Mouse (Mus musculus) heart, embryonic 12.5 days (tissue): ENCODE measurements at regions not wholly inside any gene's neighbourhood (a gene's known extent, or its start where the extent isn't known, plus 50 kb on each side); places are given as distances from the start of the nearest gene placed in this dataset.

Experiments used
- ATAC-seq: fragments of 200-750 bp; cut with Nextera tagmentation; 2 replicates; pipeline ENCODE4 v1.8.0; 2017; ENCODE audit warnings: moderate TSS enrichment, moderate library complexity; ENCODE audit not compliant: insufficient number of reproducible peaks, low FRiP score
- H3K27ac ChIP-seq: fragments of 300-500 bp; sonication (generic); 2 replicates; pipeline ENCODE4 v1.5.1; 2016; ENCODE audit warnings: mild to moderate bottlenecking, moderate library complexity; ENCODE audit not compliant: poor library complexity, severe bottlenecking
- H3K27me3 ChIP-seq: fragments of 300-500 bp; sonication (generic); replicated peaks from 2 replicates; pipeline ENCODE4 v1.6.1; 2016; ENCODE audit warnings: mild to moderate bottlenecking, moderate library complexity
- H3K36me3 ChIP-seq: fragments of 300-500 bp; sonication (generic); 2 replicates; pipeline ENCODE4 v1.6.1; 2016; ENCODE audit warnings: mild to moderate bottlenecking, moderate library complexity
- H3K4me1 ChIP-seq: fragments of 300-500 bp; sonication (generic); replicated peaks from 2 replicates; pipeline ENCODE4 v1.6.1; 2016; ENCODE audit warnings: mild to moderate bottlenecking
- H3K4me2 ChIP-seq: fragments of 300-500 bp; sonication (generic); 2 replicates; pipeline ENCODE4 v1.6.1; 2016; ENCODE audit warnings: mild to moderate bottlenecking, moderate library complexity
- H3K4me3 ChIP-seq: fragments of 300-500 bp; sonication (generic); 2 replicates; pipeline ENCODE4 v1.5.1; 2016; ENCODE audit warnings: mild to moderate bottlenecking
- H3K9ac ChIP-seq: fragments of 300-500 bp; sonication (generic); 2 replicates; pipeline ENCODE4 v1.6.1; 2016; ENCODE audit warnings: mild to moderate bottlenecking, moderate library complexity
- H3K9me3 ChIP-seq: fragments of 300-500 bp; sonication (generic); replicated peaks from 2 replicates; pipeline ENCODE4 v1.6.1; 2016; ENCODE audit warnings: mild to moderate bottlenecking, moderate library complexity
- WGBS: fragments of 180-500 bp; shearing (Covaris S2); methylation state at CpG from one replicate; pipeline ENCODE4 v1.1.7; 2016; 5-methylcytosine and 5-hydroxymethylcytosine counted together

DNA sequence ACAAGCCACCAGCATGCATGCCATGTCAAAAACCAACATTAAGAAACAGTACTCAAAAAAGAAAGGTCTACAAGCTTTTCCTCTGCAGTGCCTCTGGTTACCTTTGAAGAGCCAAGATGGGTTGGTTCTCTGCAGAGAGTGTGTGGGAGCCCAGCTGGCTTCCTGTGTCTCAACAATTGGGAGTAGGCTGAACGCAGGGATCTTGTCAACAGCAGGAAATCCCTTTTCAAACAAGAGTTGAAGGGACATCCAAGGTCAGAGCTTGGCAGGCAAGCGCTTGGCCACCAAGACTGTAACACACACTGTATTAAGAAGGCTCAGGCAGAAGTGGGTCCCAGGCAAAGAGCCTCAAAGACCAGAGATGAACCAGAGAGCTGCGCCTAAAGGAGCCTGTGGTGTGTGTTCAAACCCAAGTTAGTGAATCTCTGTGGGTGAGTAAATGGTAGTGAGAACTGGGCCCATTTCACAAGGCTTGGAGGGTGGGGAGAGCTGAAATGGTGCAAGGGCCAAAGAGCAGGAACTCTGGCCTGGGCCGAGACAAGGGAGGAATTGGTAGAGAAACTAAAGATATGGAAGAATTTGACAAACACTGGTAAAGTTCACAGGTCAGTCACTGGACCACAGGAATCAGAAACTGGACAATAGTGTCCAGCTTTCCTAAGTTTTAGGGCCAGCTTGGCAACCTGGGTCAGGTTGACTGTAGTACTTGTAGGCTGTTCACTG, 357.0 kb downstream of the Gm49356 start:
- no peak overlapping the region for H3K9ac ChIP-seq
- no peaks in the 10 kb centered on the region for H3K27me3 ChIP-seq
- no peaks in the 10 kb centered on the region for H3K4me1 ChIP-seq
- H3K27ac ChIP-seq: no peak overlapping the region
- no peak overlapping the region for H3K4me3 ChIP-seq
- 53% methylated on average over 4 of the region's 4 CpGs for WGBS
- H3K9me3 ChIP-seq: no peaks in the 10 kb centered on the region
- H3K36me3 ChIP-seq: no peaks in the 10 kb centered on the region
- 0 out of 2 replicates have a peak, but pooled peaks have one; percentile 39 for ATAC-seq
- H3K4me2 ChIP-seq: no peak overlapping the region

- no peaks in the 10 kb centered on the region for H3K9me3 ChIP-seq
- H3K27ac ChIP-seq: no peak overlapping the region
- H3K9ac ChIP-seq: no peak overlapping the region
- H3K4me1 ChIP-seq: no peaks in the 10 kb centered on the region
- H3K4me2 ChIP-seq: no peak overlapping the region
- H3K4me3 ChIP-seq: no peak overlapping the region
- WGBS: 62% methylated on average over 9 of the region's 12 CpGs
- no peaks in the 10 kb centered on the region for H3K27me3 ChIP-seq
- no peaks in the 10 kb centered on the region for H3K36me3 ChIP-seq
- ATAC-seq: peak; percentile 66
Observed at GRCm38 (mm10) chr15:59248477-59249260, 359.6 kb downstream of the Gm49356 start.

- Histone ChIP-seq H3K9ac (no peak overlapping the region), H3K4me2 (no peak overlapping the region), H3K36me3 (no peaks in the 10 kb centered on the region), H3K4me1 (peaks cover 9% of the 10 kb centered on the region; the same call in 1 of the 2 replicates), H3K27ac (no peak overlapping the region), H3K4me3 (no peak overlapping the region), H3K27me3 (0 out of 2 replicates have a peak, but pooled peaks cover 8% of the 10 kb centered on the region), H3K9me3 (no peaks in the 10 kb centered on the region)
- 65% methylated on average over 1 of the region's 1 CpGs for WGBS
- ATAC-seq: no peak
Observed at GRCm38 (mm10) chr15:59261380-59261779, 372.3 kb downstream of the Gm49356 start.

- Histone ChIP-seq H3K4me1 (peaks cover 9% of the 10 kb centered on the region; the same call in 1 of the 2 replicates), H3K9ac (no peak overlapping the region), H3K9me3 (no peaks in the 10 kb centered on the region), H3K36me3 (no peaks in the 10 kb centered on the region), H3K4me2 (no peak overlapping the region), H3K27ac (no peak overlapping the region), H3K27me3 (0 out of 2 replicates have a peak, but pooled peaks cover 8% of the 10 kb centered on the region), H3K4me3 (no peak overlapping the region)
- ATAC-seq: no peak
- WGBS: 69% methylated on average over 2 of the region's 2 CpGs
Observed at GRCm38 (mm10) chr15:59262380-59262779, 373.3 kb downstream of the Gm49356 start.

DNA sequence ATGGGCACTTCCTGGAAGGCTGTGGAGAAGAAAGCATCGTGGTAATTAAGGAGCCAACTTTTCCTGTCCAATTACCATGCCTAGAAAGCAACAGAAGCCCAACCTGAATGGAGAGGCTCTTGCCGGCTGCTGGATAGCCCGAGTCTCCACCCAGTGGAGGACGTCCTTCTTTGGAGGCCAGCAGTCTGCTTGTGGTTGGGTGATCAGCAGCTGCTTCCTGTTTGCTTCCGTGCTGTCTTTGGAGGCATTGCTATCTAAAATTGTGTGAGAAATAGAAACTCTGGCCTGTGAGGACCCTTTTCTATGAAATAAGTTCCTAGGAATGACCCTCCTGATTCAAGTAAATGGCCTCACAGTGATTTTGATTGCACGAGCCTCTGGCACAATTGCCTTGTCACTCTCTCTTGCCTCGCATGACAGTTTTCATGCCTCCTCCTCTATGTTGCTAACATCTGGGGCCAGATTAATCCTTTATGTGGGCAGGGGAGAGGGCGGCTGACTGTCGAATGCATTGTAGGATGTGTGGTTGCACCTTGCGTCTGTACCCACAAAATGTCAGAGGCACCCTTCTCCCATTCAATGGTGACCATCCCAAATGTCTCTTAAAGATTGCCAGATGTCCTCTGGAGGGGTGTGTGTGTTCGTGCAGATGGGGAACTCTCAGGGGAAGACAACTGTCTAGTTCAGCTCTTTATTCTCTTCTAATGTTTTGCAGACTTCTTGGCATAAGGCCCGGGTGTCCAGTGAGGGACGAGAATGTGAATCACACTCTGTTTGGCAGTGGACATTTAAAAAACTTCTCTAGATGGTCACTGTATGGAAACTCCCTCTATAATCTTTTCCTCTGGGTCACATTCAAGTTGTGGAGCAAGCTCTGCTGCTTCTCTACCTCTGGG, 374.6 kb downstream of the Gm49356 start:
- 47% methylated on average over 13 of the region's 13 CpGs for WGBS
- 0 out of 2 replicates have a peak, but pooled peaks cover 8% of the 10 kb centered on the region for H3K27me3 ChIP-seq
- no peak overlapping the region for H3K4me3 ChIP-seq
- H3K4me2 ChIP-seq: no peak overlapping the region
- no peaks in the 10 kb centered on the region for H3K36me3 ChIP-seq
- no peak overlapping the region for H3K9ac ChIP-seq
- no peak for ATAC-seq
- peak overlapping the region; percentile 38; the same call in 1 of the 2 replicates for H3K27ac ChIP-seq
- no peaks in the 10 kb centered on the region for H3K9me3 ChIP-seq
- peaks cover 9% of the 10 kb centered on the region; the same call in 1 of the 2 replicates for H3K4me1 ChIP-seq
